Mouse (Mus musculus) kidney, adult 2 months (tissue): ENCODE results near the gene Atf3. TPM values are rescaled to one million over a fixed set of nuclear protein-coding genes. Genes with fewer than 3 reads are reported as not detected.
A peak's percentile ranks its signal among the peaks of the same experiment; 100 is the strongest.
"Not testable (repeated sequence)": the region's sequence is repeated elsewhere in the genome, so short reads cannot be mapped to it uniquely, and the experiment has no call there.

Experiments used
- DNase-seq: peaks from one replicate; pipeline ENCODE4 v3.0.0; 2021
- H3K27ac ChIP-seq: fragments of 200-500 bp; 2 replicates; pipeline ENCODE4 v1.5.1; 2012; ENCODE audit warnings: low read depth, low read length, control low read depth, inconsistent platforms; ENCODE audit not compliant: insufficient read depth
- H3K27me3 ChIP-seq: fragments of 200-500 bp; replicated peaks from 2 replicates; pipeline ENCODE4 v1.6.1; 2012; ENCODE audit warnings: mild to moderate bottlenecking, moderate library complexity, low read length, inconsistent platforms; ENCODE audit not compliant: control insufficient read depth, insufficient read depth
- H3K36me3 ChIP-seq: fragments of 200-500 bp; 2 replicates; pipeline ENCODE4 v1.6.1; 2012; ENCODE audit warnings: mild to moderate bottlenecking, moderate library complexity, low read length, inconsistent platforms; ENCODE audit not compliant: control insufficient read depth, insufficient read depth
- H3K4me1 ChIP-seq: fragments of 200-500 bp; 2 replicates; pipeline ENCODE4 v1.6.1; 2011; ENCODE audit warnings: low read length; ENCODE audit not compliant: control insufficient read depth, insufficient read depth
- H3K4me3 ChIP-seq: fragments of 200-500 bp; 2 replicates; pipeline ENCODE4 v1.5.1; 2011; ENCODE audit warnings: mild to moderate bottlenecking, low read depth, low read length, control low read depth; ENCODE audit not compliant: insufficient read depth
- CTCF ChIP-seq: fragments of 200-500 bp; conservative IDR thresholded peaks from 2 replicates; pipeline ENCODE4 v1.5.1; 2011; ENCODE audit warnings: low read depth, mild to moderate bottlenecking, control low read depth, low read length, moderate library complexity, mixed read lengths; ENCODE audit not compliant: insufficient read depth, insufficient read length
- POLR2A ChIP-seq: fragments of 200-500 bp; IDR thresholded peaks from one replicate; pipeline ENCODE4 v1.6.1; 2011; ENCODE audit warnings: low read depth, low read length, control low read depth
- WGBS: fragments of 180-500 bp; shearing (Covaris S2); methylation state at CpG from one replicate; pipeline ENCODE4 v1.1.7; 2018; 5-methylcytosine and 5-hydroxymethylcytosine counted together
- polyA plus RNA-seq: library from polyadenylated mRNA; depleted of rRNA; stranded (reverse); fragments of >200 nt; gene quantifications from 2 replicates; pipeline ENCODE4 v1.2.3, GENCODE M21; 2012

The Atf3 gene
- polyA plus RNA-seq, 1 experiment: 1.5 TPM

- Histone ChIP-seq H3K4me1 (no peaks in the 10 kb centered on the region), H3K36me3 (no peaks in the 10 kb centered on the region), H3K4me3 (no peak overlapping the region), H3K27me3 (no peaks in the 10 kb centered on the region), H3K27ac (no peak overlapping the region)
- DNase-seq: peak; percentile 50
- 41% methylated on average over 4 of the region's 4 CpGs for WGBS
- TF ChIP-seq CTCF (peak; percentile 82), POLR2A (no peak)
Measured at GRCm38 (mm10) chr1:191153052-191153451, 64.8 kb downstream of the Atf3 start.

GRCm38 (mm10) chr1:191150924-191151605 lies 66.8 kb downstream of the Atf3 start:
- no peak for TF ChIP-seq POLR2A
- no peak for TF ChIP-seq CTCF
- no peaks in the 10 kb centered on the region for H3K27me3 ChIP-seq
- no peaks in the 10 kb centered on the region for H3K36me3 ChIP-seq
- 50% methylated on average over 8 of the region's 8 CpGs for WGBS
- H3K27ac ChIP-seq: no peak overlapping the region
- DNase-seq: no peak
- H3K4me1 ChIP-seq: no peaks in the 10 kb centered on the region
- no peak overlapping the region for H3K4me3 ChIP-seq

GRCm38 (mm10) chr1:191149489-191149888 lies 68.3 kb downstream of the Atf3 start:
- not testable (repeated sequence) for H3K27me3 ChIP-seq, H3K4me1 ChIP-seq, H3K4me3 ChIP-seq, DNase-seq, H3K27ac ChIP-seq, H3K36me3 ChIP-seq
- WGBS: 69% methylated on average over 5 of the region's 5 CpGs

- H3K27me3 ChIP-seq: no peaks in the 10 kb centered on the region
- H3K27ac ChIP-seq: no peak overlapping the region
- no peak for DNase-seq
- no peak overlapping the region for H3K4me3 ChIP-seq
- TF ChIP-seq CTCF (no peak), POLR2A (no peak)
- 57% methylated on average over 8 of the region's 8 CpGs for whole genome bisulfite sequencing
- no peaks in the 10 kb centered on the region for H3K36me3 ChIP-seq
- H3K4me1 ChIP-seq: no peaks in the 10 kb centered on the region
Measured at GRCm38 (mm10) chr1:191140983-191141382, 76.9 kb downstream of the Atf3 start.

GRCm38 (mm10) chr1:191138874-191139495 lies 78.9 kb downstream of the Atf3 start:
- WGBS: 69% methylated on average over 7 of the region's 7 CpGs
- Histone ChIP-seq H3K27me3 (no peaks in the 10 kb centered on the region), H3K4me3 (no peak overlapping the region), H3K36me3 (no peaks in the 10 kb centered on the region), H3K4me1 (no peaks in the 10 kb centered on the region), H3K27ac (no peak overlapping the region)
- DNase-seq: no peak
- TF ChIP-seq POLR2A: no peak
- no peak for TF ChIP-seq CTCF

GRCm38 (mm10) chr1:191138436-191138835 lies 79.4 kb downstream of the Atf3 start:
- no peak overlapping the region for H3K27ac ChIP-seq
- no peaks in the 10 kb centered on the region for H3K36me3 ChIP-seq
- no peak for TF ChIP-seq POLR2A
- no peak for TF ChIP-seq CTCF
- no peaks in the 10 kb centered on the region for H3K4me1 ChIP-seq
- H3K4me3 ChIP-seq: no peak overlapping the region
- no peaks in the 10 kb centered on the region for H3K27me3 ChIP-seq
- DNase-seq: no peak
- 84% methylated on average over 4 of the region's 4 CpGs for WGBS

GRCm38 (mm10) chr1:191135406-191135805 lies 82.4 kb downstream of the Atf3 start:
- Histone ChIP-seq H3K27me3 (no peaks in the 10 kb centered on the region), H3K27ac (no peak overlapping the region), H3K4me1 (no peaks in the 10 kb centered on the region), H3K36me3 (no peaks in the 10 kb centered on the region), H3K4me3 (no peak overlapping the region)
- WGBS: 57% methylated on average over 4 of the region's 4 CpGs
- DNase-seq: no peak
- TF ChIP-seq CTCF (no peak), POLR2A (no peak)

- no peaks in the 10 kb centered on the region for H3K27me3 ChIP-seq
- no peaks in the 10 kb centered on the region for H3K36me3 ChIP-seq
- H3K27ac ChIP-seq: no peak overlapping the region
- no peak for TF ChIP-seq CTCF
- no peak for TF ChIP-seq POLR2A
- 51% methylated on average over 5 of the region's 5 CpGs for WGBS
- DNase-seq: no peak
- no peak overlapping the region for H3K4me3 ChIP-seq
- no peaks in the 10 kb centered on the region for H3K4me1 ChIP-seq
Measured at GRCm38 (mm10) chr1:191132934-191133333, 84.9 kb downstream of the Atf3 start.
